Mouse (Mus musculus): ENCODE results near the gene Plekhg1.

GRCm38 (mm10) chr10:3743826-3744225 is 3.7 kb downstream of the Plekhg1 start:
- no peak for TF ChIP-seq CTCF (IDR thresholded peaks at IDR 0.05; ENCODE audit: low read depth)
- TF ChIP-seq EP300 (IDR thresholded peaks at IDR 0.05; ENCODE audit: low read depth), result no peak
